15 mouse cellular contexts compared by ENCODE assay signal in genomic region chr19:58143853-58144454, GRCm38 (mm10).
A peak's percentile ranks its signal among the peaks of the same experiment; 100 is the strongest.
DNase-seq lines count a peak whose midpoint lies in the region; ATAC-seq lines count a peak whose summit lies in the region.
"Had no signal": no experiment of that assay in that cellular context is flagged by ENCODE, and none has a peak within 500 bp of the region (broad histone marks: within the 10 kb centered on the region; RNA-seq: fewer than 3 reads in every experiment).

No protein-coding gene starts in this region.

- no peak for ATAC-seq in midbrain, embryonic 11.5 days (ENCODE audit: low FRiP score)
- peak; percentile 97 for ATAC-seq in granulocyte monocyte progenitor cell, adult 5-6 weeks (replicated peaks; ENCODE audit: poor library complexity, severe bottlenecking)
- peak; percentile 59 for ATAC-seq in neutrophil, adult 5-6 weeks (ENCODE audit: extremely low read depth, insufficient number of reproducible peaks, low FRiP score, poor library complexity, severe bottlenecking)
- ATAC-seq: lung, postnatal 0 days had no signal

- H3K4me3 ChIP-seq in midbrain, embryonic 11.5 days (ENCODE audit: low read depth, low read length), result no peak overlapping the region
- H3K4me3 ChIP-seq in midbrain, embryonic 10.5 days, result no peak overlapping the region

- no peak overlapping the region for H3K9ac ChIP-seq in midbrain, embryonic 11.5 days (ENCODE audit: low read length)
- H3K9ac ChIP-seq: hindbrain, embryonic 14.5 days had no signal

- H3K27me3 ChIP-seq in midbrain, embryonic 11.5 days (ENCODE audit: control insufficient read depth, insufficient read depth, low read length), result no peaks in the 10 kb centered on the region
- H3K27me3 ChIP-seq in midbrain, embryonic 10.5 days (ENCODE audit: low read depth, poor library complexity, severe bottlenecking), result no peaks in the 10 kb centered on the region

- H3K4me1 ChIP-seq in midbrain, embryonic 11.5 days (ENCODE audit: control insufficient read depth, insufficient read depth, low read length), result peaks cover 5% of the 10 kb centered on the region; the same call in 1 of the 2 replicates
- H3K4me1 ChIP-seq in midbrain, embryonic 10.5 days, result peaks cover 7% of the 10 kb centered on the region

- H3K36me3 ChIP-seq in midbrain, embryonic 11.5 days (ENCODE audit: control insufficient read depth, insufficient read depth, low read length), result no peaks in the 10 kb centered on the region
- no peaks in the 10 kb centered on the region for H3K36me3 ChIP-seq in midbrain, embryonic 10.5 days

- no peak overlapping the region for H3K4me2 ChIP-seq in midbrain, embryonic 11.5 days
- H3K4me2 ChIP-seq: hindbrain, embryonic 14.5 days had no signal

- no peak overlapping the region for H3K27ac ChIP-seq in midbrain, embryonic 11.5 days (ENCODE audit: low read depth, low read length)
- H3K27ac ChIP-seq in midbrain, embryonic 10.5 days (replicated peaks), result no peak overlapping the region
- H3K27ac ChIP-seq: hindbrain, embryonic 14.5 days had no signal

- H3K9me3 ChIP-seq in midbrain, embryonic 11.5 days (ENCODE audit: control insufficient read depth, low read length), result no peaks in the 10 kb centered on the region
- H3K9me3 ChIP-seq in midbrain, embryonic 10.5 days (replicated peaks), result no peaks in the 10 kb centered on the region

- peak; percentile 57 for DNase-seq in midbrain, embryonic 11.5 days (ENCODE audit: low spot score, missing footprints)
- DNase-seq in midbrain, embryonic 10.5 days (ENCODE audit: low spot score), result no peak
- DNase-seq in lung, adult 18-20 months, result no peak
- DNase-seq in layer of hippocampus, adult 9-11 months, result no peak
- DNase-seq in frontal cortex, adult 2 months (ENCODE audit: extremely low spot score in 1 of 2, low spot score in 1 of 2), result no peak
- DNase-seq in right cerebral cortex, adult 18-20 months, result no peak
- DNase-seq: adrenal gland, postnatal 25 days; cerebellum, postnatal 36 days; kidney, adult 2 months; kidney, postnatal 36 days; right cerebral cortex, postnatal 25 days had no signal

- WGBS in midbrain, embryonic 11.5 days, result 93% methylated on average over 7 of the region's 7 CpGs
- WGBS in midbrain, embryonic 10.5 days, result 92% methylated on average over 7 of the region's 7 CpGs
